Comparison of ENCODE assay signal across 24 mouse cellular contexts in the genomic region with DNA sequence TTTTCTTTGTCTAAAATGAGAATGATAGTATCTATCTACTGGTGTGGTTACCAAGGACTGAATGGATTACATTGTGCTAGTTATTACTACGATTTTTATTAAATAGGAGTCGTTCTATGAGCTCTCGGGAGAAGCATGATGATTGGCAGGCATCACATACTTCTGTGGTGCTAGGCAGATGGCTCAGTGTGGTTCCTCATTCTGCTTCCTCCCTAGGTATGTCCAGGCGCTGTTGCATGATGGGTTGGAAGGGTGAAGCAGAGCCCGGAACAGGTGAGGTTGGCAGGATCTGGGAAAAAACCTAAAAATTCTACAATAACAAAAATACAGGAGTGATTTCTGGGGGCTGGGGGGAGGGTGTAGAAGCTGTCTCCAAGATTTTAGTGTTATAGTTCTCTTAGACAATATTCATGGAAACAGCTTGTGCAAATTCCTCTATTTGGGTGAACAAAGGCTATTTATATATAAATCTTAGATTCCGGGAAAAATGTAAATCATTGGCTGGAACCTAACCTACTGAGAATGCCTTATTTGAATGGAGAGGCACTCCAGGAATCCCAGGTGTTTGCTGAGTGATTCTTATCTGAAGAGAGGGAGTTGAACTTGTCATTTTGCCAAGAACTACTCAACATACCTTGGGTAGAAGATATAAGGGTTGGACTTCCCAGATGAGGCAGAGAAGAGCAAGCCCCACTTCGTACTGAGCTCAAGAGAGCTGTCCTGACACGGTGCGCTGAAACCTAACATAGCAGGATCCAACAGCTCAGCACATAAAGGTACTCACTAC.
DNase-seq lines count a peak whose midpoint lies in the region; ATAC-seq lines count a peak whose summit lies in the region.
"Had no signal": no experiment of that assay in that cellular context is flagged by ENCODE, and none has a peak within 500 bp of the region (broad histone marks: within the 10 kb centered on the region; RNA-seq: fewer than 3 reads in every experiment).

No protein-coding gene starts in this region.

- no peaks in the 10 kb centered on the region for H3K9me3 ChIP-seq in lung, embryonic 15.5 days
- H3K9me3 ChIP-seq in forebrain, embryonic 14.5 days (replicated peaks; ENCODE audit: control insufficient read depth, low read length) = no peaks in the 10 kb centered on the region
- H3K9me3 ChIP-seq: embryonic facial prominence, embryonic 12.5 days; embryonic facial prominence, embryonic 15.5 days; forebrain, embryonic 15.5 days; heart, embryonic 10.5 days; heart, embryonic 13.5 days had no signal

- H3K9ac ChIP-seq in lung, embryonic 15.5 days = no peak overlapping the region
- H3K9ac ChIP-seq in forebrain, embryonic 14.5 days (ENCODE audit: low read length) = no peak overlapping the region
- H3K9ac ChIP-seq: embryonic facial prominence, embryonic 12.5 days; embryonic facial prominence, embryonic 15.5 days; forebrain, embryonic 15.5 days; heart, embryonic 13.5 days; hindbrain, embryonic 14.5 days had no signal

- H3K27ac ChIP-seq in lung, embryonic 15.5 days = peak overlapping the region; percentile 69
- H3K27ac ChIP-seq in forebrain, embryonic 14.5 days (ENCODE audit: low read depth, low read length) = no peak overlapping the region
- H3K27ac ChIP-seq: embryonic facial prominence, embryonic 12.5 days; embryonic facial prominence, embryonic 15.5 days; forebrain, embryonic 15.5 days; heart, adult 2 months; heart, embryonic 10.5 days; heart, embryonic 13.5 days; hindbrain, embryonic 14.5 days had no signal

- no peak overlapping the region for H3K4me2 ChIP-seq in lung, embryonic 15.5 days
- no peak overlapping the region for H3K4me2 ChIP-seq in forebrain, embryonic 14.5 days (ENCODE audit: low read length)
- H3K4me2 ChIP-seq: embryonic facial prominence, embryonic 12.5 days; embryonic facial prominence, embryonic 15.5 days; forebrain, embryonic 15.5 days; heart, embryonic 13.5 days; hindbrain, embryonic 14.5 days had no signal

- ATAC-seq in lung, embryonic 15.5 days (ENCODE audit: borderline replicate concordance, extremely low read depth, low FRiP score, low TSS enrichment) = peak; percentile 93
- no peak for ATAC-seq in forebrain, embryonic 14.5 days
- ATAC-seq: activated CD4-positive, CD25-positive, alpha-beta regulatory T cell, adult 4 months; forebrain, embryonic 15.5 days had no signal

- no peaks in the 10 kb centered on the region for H3K4me1 ChIP-seq in lung, embryonic 15.5 days
- no peaks in the 10 kb centered on the region for H3K4me1 ChIP-seq in forebrain, embryonic 14.5 days (ENCODE audit: control insufficient read depth, insufficient read depth, low read length)
- H3K4me1 ChIP-seq: embryonic facial prominence, embryonic 12.5 days; embryonic facial prominence, embryonic 15.5 days; forebrain, embryonic 15.5 days; heart, embryonic 10.5 days; heart, embryonic 13.5 days had no signal

- no peaks in the 10 kb centered on the region for H3K27me3 ChIP-seq in lung, embryonic 15.5 days
- no peaks in the 10 kb centered on the region for H3K27me3 ChIP-seq in forebrain, embryonic 14.5 days (replicated peaks; ENCODE audit: control insufficient read depth, insufficient read depth, low read length)
- H3K27me3 ChIP-seq: embryonic facial prominence, embryonic 12.5 days; embryonic facial prominence, embryonic 15.5 days; forebrain, embryonic 15.5 days; heart, embryonic 13.5 days had no signal

- no peaks in the 10 kb centered on the region for H3K36me3 ChIP-seq in lung, embryonic 15.5 days
- H3K36me3 ChIP-seq in forebrain, embryonic 14.5 days (ENCODE audit: control insufficient read depth, insufficient read depth, low read length) = no peaks in the 10 kb centered on the region
- H3K36me3 ChIP-seq: embryonic facial prominence, embryonic 12.5 days; embryonic facial prominence, embryonic 15.5 days; forebrain, embryonic 15.5 days; heart, embryonic 10.5 days; heart, embryonic 13.5 days had no signal

- WGBS in lung, embryonic 15.5 days = 62% methylated on average over 9 of the region's 9 CpGs
- WGBS in forebrain, embryonic 14.5 days = 92% methylated on average over 9 of the region's 9 CpGs

- DNase-seq in cerebellum, postnatal 10 days = peak; percentile 22 to 35
- DNase-seq in cerebellum, adult 11-12 months = no peak
- DNase-seq in lung, postnatal 14 days = no peak
- peak; percentile 56 for DNase-seq in lung, postnatal 25 days (ENCODE audit: low spot score)
- peak; percentile 8 for DNase-seq in yolk sac, embryonic 10.5 days (ENCODE audit: low spot score)
- no peak for DNase-seq in gastrocnemius, adult 18-20 months (ENCODE audit: low spot score)
- no peak for DNase-seq in forebrain, embryonic 14.5 days (ENCODE audit: low spot score)
- DNase-seq: adrenal gland, adult 8-10 months; adrenal gland, postnatal 25 days; cerebellum, adult 18-20 months; cerebellum, adult 9-11 months; gastrocnemius, postnatal 10 days; gastrocnemius, postnatal 36 days; heart, adult 2 months; heart, postnatal 14 days; heart, postnatal 4 days had no signal

- H3K4me3 ChIP-seq in lung, embryonic 15.5 days = no peak overlapping the region
- H3K4me3 ChIP-seq in forebrain, embryonic 14.5 days (ENCODE audit: low read depth, low read length) = no peak overlapping the region
- H3K4me3 ChIP-seq: embryonic facial prominence, embryonic 12.5 days; embryonic facial prominence, embryonic 15.5 days; forebrain, embryonic 15.5 days; heart, adult 2 months; heart, embryonic 10.5 days; heart, embryonic 13.5 days had no signal

Comparison
In these comparisons a context has a peak if more than half of its experiments do, and no peak if none do; other contexts are left out.
1. DNase-seq: peak in cerebellum, postnatal 10 days (2 of 2), lung, postnatal 25 days (single experiment) and yolk sac, embryonic 10.5 days (single experiment); none in cerebellum, adult 11-12 months (single experiment), lung, postnatal 14 days (single experiment), gastrocnemius, adult 18-20 months (single experiment) and forebrain, embryonic 14.5 days (single experiment).